Mouse (Mus musculus) gonadal fat pad, adult 2 months (tissue): ENCODE data around the gene Atp6v1b1. TPM values are rescaled to one million over a fixed set of nuclear protein-coding genes. Genes with fewer than 3 reads are reported as not detected.

Source experiments
- DNase-seq: peaks from one replicate; pipeline ENCODE4 v3.0.0-alpha.2; 2012; ENCODE audit warnings: low read depth
- polyA plus RNA-seq: library from polyadenylated mRNA; depleted of rRNA; stranded (reverse); fragments of >200 nt; gene quantifications from 2 replicates; pipeline ENCODE4 v1.2.3, GENCODE M21; 2012

Gene Atp6v1b1
- polyA plus RNA-seq, 1 experiment: 10.4 TPM

- DNase-seq: no peak
Observed at GRCm38 (mm10) chr6:83715461-83716196, 27.2 kb upstream of the Atp6v1b1 start.

DNA sequence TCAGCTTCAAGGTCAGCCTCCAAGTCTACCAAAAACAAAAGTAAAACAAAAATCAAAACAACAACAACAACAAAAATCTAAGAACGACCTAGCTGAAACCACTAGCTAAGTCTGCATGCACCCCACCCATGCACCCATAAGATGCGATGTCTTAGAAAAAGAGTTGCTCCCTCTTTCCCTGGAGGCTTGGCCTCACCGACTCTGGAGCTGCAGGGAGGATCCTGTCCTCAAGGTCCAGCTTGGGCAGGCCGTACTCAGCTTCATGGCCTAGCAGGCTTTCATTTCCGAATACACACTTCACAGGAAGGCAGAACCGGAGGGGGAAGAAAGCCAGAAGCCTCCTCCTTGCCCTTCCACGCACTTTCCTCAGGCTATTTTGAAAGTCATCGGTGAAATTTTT, 25.8 kb upstream of the Atp6v1b1 start:
- no peak for DNase-seq

- DNase-seq: no peak
Observed at GRCm38 (mm10) chr6:83722526-83722925, 20.3 kb upstream of the Atp6v1b1 start.

GRCm38 (mm10) chr6:83727178-83727577, 15.6 kb upstream of the Atp6v1b1 start:
- no peak for DNase-seq

DNA sequence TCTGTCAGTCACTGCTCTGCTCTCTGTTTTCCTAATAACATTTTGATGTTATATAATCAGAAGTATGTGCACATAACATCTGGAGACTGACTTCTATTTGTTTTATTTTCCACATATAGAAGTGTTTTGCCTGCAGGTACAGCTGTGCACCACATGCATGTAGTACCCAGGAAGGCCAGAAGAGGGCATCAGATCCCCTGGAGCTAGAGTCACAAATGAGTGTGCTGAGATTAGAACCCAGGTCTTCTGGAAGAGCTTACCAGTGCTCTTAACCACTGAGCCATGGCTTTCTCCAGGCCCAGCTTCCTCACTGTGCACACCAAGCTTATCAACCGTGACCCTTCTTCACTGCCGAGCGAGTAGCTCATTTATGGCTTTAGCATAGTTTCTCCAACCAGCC, 14.3 kb upstream of the Atp6v1b1 start:
- no peak for DNase-seq

DNA sequence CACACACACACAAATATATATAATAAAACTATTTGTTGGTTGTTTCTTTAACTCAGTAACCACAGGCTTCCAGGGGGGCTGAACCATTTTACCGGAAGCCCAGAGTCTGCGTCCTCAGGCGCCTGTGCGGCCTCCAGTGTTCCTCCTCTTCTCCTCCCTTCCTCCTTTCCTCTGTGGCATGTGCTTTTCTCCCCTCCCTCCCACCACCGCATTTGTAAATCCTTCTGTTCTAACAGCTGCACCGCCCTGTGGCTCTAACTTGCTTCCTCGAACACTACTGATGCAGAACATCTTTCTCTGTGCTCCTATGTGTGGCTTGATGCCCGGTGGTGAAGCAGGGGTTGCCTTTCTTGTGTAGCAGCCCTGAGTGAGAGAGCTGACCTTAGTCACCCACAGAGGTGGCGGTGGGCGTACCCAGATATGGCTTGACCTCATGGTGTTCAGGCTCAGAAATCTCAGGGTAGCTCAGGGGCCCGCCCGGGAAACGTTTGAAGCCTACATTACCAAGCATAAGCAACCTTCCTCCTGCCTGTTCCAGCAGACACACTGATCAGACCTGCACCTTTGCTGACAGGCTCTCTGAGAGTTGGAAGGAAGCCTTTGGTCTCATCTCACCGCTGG, 13.3 kb upstream of the Atp6v1b1 start:
- no peak for DNase-seq

DNA sequence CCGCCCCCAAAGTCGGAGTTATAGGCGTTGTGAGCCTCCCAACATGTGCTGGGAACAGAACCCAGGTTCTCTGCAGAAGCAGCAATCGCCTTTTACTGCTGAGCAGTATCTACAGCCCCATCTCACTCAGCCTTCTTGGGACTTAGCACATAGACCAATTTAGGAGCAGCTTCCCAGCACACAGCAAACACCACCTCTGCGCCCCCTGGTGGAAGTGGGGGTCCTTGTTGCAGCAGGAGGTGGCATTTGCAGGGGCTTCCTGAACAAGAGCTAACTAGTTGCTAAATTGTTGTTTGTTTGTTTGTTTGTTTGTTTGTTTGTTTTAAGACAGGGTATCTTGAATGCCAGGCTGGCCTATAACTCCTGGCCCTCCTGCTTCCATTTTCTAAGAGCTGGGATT, 11.7 kb upstream of the Atp6v1b1 start:
- DNase-seq: no peak

GRCm38 (mm10) chr6:83737311-83737710, 5.5 kb upstream of the Atp6v1b1 start:
- DNase-seq: no peak

GRCm38 (mm10) chr6:83738596-83738995, 4.2 kb upstream of the Atp6v1b1 start:
- DNase-seq: no peak

GRCm38 (mm10) chr6:83743212-83743611, 422 bp downstream of the Atp6v1b1 start:
- DNase-seq: no peak

DNA sequence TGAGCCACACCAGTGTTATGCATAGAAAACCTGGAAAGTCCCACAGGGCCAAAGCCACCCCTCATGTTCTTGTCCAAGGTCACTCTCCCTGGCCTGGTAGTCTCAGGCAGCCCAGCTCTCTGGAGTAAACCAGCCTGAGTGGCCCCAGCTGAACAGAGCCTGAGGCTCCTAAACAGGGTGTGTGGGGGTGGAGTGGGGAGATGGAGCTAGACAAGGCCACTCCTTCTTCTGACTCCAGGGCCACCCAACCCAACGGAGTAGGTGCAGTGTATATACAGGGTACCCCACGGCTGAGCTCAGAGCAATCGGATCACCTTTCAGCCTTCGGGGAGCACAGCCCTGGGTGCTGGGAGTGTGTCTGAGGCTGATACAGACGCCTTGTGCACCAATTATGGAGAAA, 1.3 kb downstream of the Atp6v1b1 start:
- DNase-seq: no peak

GRCm38 (mm10) chr6:83744557-83744956, 1.8 kb downstream of the Atp6v1b1 start:
- DNase-seq: no peak

- DNase-seq: no peak
Observed at GRCm38 (mm10) chr6:83745466-83745865, 2.7 kb downstream of the Atp6v1b1 start.

GRCm38 (mm10) chr6:83749286-83749685, 6.5 kb downstream of the Atp6v1b1 start:
- DNase-seq: no peak

- no peak for DNase-seq
Observed at GRCm38 (mm10) chr6:83750171-83750684, 7.4 kb downstream of the Atp6v1b1 start.

DNA sequence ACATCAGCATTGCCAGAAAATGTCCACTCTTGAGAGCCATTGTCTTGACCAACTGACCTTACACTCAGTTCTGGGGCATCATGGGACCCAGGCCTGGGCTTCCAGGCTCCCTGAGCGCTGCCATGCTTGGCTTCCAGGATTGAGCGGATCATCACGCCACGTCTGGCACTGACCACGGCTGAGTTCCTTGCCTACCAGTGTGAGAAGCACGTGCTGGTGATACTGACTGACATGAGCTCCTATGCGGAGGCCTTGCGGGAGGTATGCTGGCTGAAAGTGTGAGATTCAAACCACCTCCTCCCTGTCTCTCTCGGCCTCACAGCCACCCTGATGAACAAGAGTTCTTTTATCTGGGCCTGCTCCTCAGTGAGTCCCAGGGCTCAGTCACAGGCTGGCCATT, 13.3 kb downstream of the Atp6v1b1 start:
- no peak for DNase-seq

DNA sequence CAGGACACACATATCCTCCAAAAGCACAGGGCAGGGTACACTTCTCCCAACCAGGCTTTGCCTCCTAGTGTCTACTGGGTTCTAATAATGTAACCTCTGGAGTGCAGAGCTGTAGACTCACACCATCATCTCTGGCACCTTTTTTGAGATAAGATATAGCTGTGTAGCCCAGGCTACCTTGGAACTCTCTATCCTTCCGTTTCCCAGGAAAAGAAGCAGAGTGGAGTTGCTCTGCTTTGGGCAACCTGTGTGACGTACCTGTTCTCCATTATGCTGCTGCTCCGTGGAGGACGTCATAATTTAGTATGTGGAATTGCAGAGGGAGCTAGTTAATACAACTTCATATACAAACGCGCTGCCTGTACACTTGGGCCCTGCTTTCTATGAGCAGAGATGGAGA, 19.6 kb downstream of the Atp6v1b1 start, which contains the start of gene Ankrd53:
Ankrd53 (plus strand) TSS at position 301 of the 400 bp plus-strand sequence.
- DNase-seq: no peak

DNA sequence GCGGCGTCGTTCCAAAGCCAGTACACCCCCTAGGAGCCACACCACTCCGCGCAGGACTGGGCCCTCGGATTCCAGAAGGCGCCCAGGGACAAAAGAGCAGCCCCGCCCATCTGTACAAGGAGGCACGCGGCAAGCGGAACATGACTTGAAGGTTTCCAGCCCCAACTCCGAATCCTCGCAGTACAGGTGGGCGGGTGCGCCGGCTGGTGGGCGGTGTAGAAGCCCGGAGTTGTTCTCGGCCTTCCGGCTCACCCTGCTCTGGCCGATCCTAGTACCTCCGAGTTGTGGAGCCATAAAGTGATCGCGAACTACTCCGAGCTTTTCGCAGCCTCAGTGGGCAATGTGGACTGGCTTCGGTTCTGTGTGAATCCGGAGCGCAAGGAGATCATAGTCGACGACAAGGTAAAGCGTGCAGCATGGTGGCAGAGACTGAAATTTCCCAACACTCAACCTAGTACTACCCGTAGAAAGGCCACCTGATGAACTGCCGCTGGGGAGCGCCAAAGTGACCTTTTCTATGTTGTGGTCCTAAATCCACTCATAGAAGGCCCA, 20.2 kb downstream of the Atp6v1b1 start:
- no peak for DNase-seq

DNA sequence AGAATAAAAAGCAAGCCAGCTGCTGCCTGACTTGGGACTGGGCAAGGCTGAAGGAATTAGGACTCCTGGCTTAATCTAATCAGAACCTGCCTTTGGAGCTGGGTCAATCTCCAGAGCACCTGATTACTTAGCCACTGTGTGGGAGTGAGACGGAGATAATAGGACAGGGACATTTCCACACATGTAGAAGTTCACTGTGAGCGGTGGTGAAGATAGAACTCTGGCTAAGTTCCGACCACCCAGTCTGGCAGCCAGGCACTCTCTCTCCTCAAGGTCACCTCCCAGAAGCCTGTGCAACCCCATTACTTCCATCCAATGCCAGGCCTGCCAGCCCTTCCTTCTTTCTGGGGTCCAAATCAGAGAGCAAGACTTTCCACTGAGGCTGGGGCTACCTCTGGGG, 24.2 kb downstream of the Atp6v1b1 start:
- no peak for DNase-seq

GRCm38 (mm10) chr6:83768485-83768884, 25.7 kb downstream of the Atp6v1b1 start:
- DNase-seq: no peak

DNA sequence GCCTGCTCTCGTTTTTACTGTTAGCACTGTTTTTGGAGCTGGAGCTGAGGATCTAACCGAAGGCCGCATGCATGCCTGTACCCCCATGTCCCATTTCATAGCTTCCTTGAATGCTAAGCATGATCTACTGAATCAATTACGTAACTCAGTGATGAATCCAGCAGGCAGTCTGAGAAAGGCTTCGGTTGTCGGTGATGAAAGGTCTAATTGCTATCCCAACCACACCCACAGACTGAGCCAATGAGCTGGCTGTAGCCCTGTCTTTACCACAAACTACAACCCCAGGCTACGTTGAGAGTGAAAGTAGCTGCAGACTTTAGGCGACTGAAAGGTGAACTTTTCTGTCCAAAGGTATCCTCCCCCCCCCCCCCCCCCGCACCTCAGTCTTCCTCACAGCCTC, 31.3 kb downstream of the Atp6v1b1 start:
- no peak for DNase-seq

- no peak for DNase-seq
Observed at GRCm38 (mm10) chr6:83774781-83775563, 32.2 kb downstream of the Atp6v1b1 start.
